In the genomic region with DNA sequence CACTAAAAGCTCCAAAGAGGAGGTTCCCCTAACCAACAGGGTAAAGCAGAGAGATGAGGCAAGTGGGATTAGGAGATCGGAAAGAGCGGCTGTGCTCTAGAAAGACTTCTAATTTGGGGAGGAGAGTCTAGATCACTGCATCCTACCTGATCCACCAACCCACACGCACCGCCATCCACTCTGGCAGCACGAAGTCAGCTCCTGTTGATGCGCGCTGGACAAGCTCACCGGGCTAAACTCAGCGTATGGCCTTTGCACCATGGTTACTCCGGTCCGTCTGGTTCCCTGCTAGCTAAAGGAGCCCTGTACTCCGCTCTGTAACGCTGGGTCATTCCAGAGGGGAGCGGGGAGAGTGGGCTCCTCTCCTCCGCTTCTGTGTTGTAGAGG, we compare ENCODE assay signal across 16 mouse cellular contexts. TPM values are rescaled to one million over a fixed set of nuclear protein-coding genes. Genes with fewer than 3 reads are reported as not detected.
DNase-seq lines count a peak whose midpoint lies in the region; ATAC-seq and TF ChIP-seq lines count a peak whose summit lies in the region.
"Had no signal": no experiment of that assay in that cellular context is flagged by ENCODE, and none has a peak within 500 bp of the region (broad histone marks: within the 10 kb centered on the region; RNA-seq: fewer than 3 reads in every experiment).

No protein-coding gene starts in this region.

- H3K36me3 ChIP-seq in stomach, embryonic 14.5 days (ENCODE audit: control insufficient read depth, insufficient read depth, low read length): no peaks in the 10 kb centered on the region
- H3K36me3 ChIP-seq in stomach, postnatal 0 days (ENCODE audit: control insufficient read depth, insufficient read depth, low read length): no peaks in the 10 kb centered on the region
- no peaks in the 10 kb centered on the region for H3K36me3 ChIP-seq in hindbrain, embryonic 12.5 days
- H3K36me3 ChIP-seq in midbrain, embryonic 12.5 days: no peaks in the 10 kb centered on the region
- H3K36me3 ChIP-seq: embryonic facial prominence, embryonic 13.5 days had no signal

- TF ChIP-seq CTCF in stomach, postnatal 0 days (IDR thresholded peaks at IDR 0.05; ENCODE audit: low read depth): no peak

- no peak for TF ChIP-seq EP300 in stomach, postnatal 0 days (optimal IDR thresholded peaks at IDR 0.05)

- H3K27me3 ChIP-seq in stomach, embryonic 14.5 days (ENCODE audit: control insufficient read depth, insufficient read depth, low read length): peaks cover 72% of the 10 kb centered on the region
- H3K27me3 ChIP-seq in stomach, postnatal 0 days (ENCODE audit: control insufficient read depth, insufficient read depth, low read length): peaks cover 34% of the 10 kb centered on the region
- peaks cover 95% of the 10 kb centered on the region for H3K27me3 ChIP-seq in hindbrain, embryonic 12.5 days
- H3K27me3 ChIP-seq in midbrain, embryonic 12.5 days: peaks cover 92% of the 10 kb centered on the region

- no peaks in the 10 kb centered on the region for H3K9me3 ChIP-seq in stomach, embryonic 14.5 days (ENCODE audit: control insufficient read depth, low read depth, low read length)
- no peaks in the 10 kb centered on the region for H3K9me3 ChIP-seq in stomach, postnatal 0 days (ENCODE audit: control insufficient read depth, low read length)
- no peaks in the 10 kb centered on the region for H3K9me3 ChIP-seq in hindbrain, embryonic 12.5 days (replicated peaks)
- H3K9me3 ChIP-seq in midbrain, embryonic 12.5 days: no peaks in the 10 kb centered on the region
- H3K9me3 ChIP-seq: embryonic facial prominence, embryonic 13.5 days had no signal

- no peak overlapping the region for H3K9ac ChIP-seq in stomach, embryonic 14.5 days (replicated peaks; ENCODE audit: low read depth, low read length)
- H3K9ac ChIP-seq in stomach, postnatal 0 days (ENCODE audit: low read length): no peak overlapping the region
- H3K9ac ChIP-seq in hindbrain, embryonic 12.5 days: peak overlapping the region; percentile 23; the same call in 1 of the 2 replicates
- H3K9ac ChIP-seq in midbrain, embryonic 12.5 days (replicated peaks): peak overlapping the region; percentile 31
- H3K9ac ChIP-seq: embryonic facial prominence, embryonic 13.5 days; lung, embryonic 14.5 days had no signal

- no peak for DNase-seq in stomach, postnatal 0 days (ENCODE audit: low spot score)
- no peak for DNase-seq in testis, postnatal 10 days (ENCODE audit: low spot score)
- DNase-seq in left cerebral cortex, postnatal 4 days: no peak
- DNase-seq in heart, adult 9 months (ENCODE audit: low spot score in 2 of 2): no peak
- DNase-seq: heart, adult 2 months; heart, postnatal 14 days; thymus, adult 18-20 months had no signal

- H3K4me1 ChIP-seq in stomach, embryonic 14.5 days (ENCODE audit: control insufficient read depth, insufficient read depth, low read length): no peaks in the 10 kb centered on the region
- no peaks in the 10 kb centered on the region for H3K4me1 ChIP-seq in stomach, postnatal 0 days (replicated peaks; ENCODE audit: control insufficient read depth, insufficient read depth)
- peaks cover 12% of the 10 kb centered on the region for H3K4me1 ChIP-seq in hindbrain, embryonic 12.5 days
- H3K4me1 ChIP-seq in midbrain, embryonic 12.5 days: peaks cover 30% of the 10 kb centered on the region; the same call in 1 of the 2 replicates

- no peak overlapping the region for H3K4me2 ChIP-seq in stomach, embryonic 14.5 days (replicated peaks; ENCODE audit: low read depth, low read length)
- no peak overlapping the region for H3K4me2 ChIP-seq in stomach, postnatal 0 days (replicated peaks; ENCODE audit: low read depth)
- H3K4me2 ChIP-seq in hindbrain, embryonic 12.5 days (replicated peaks): peak overlapping the region; percentile 38
- H3K4me2 ChIP-seq in midbrain, embryonic 12.5 days (replicated peaks): peak overlapping the region; percentile 50
- H3K4me2 ChIP-seq: lung, embryonic 14.5 days had no signal

- H3K4me3 ChIP-seq in stomach, embryonic 14.5 days (ENCODE audit: low read depth, low read length): no peak overlapping the region
- no peak overlapping the region for H3K4me3 ChIP-seq in stomach, postnatal 0 days (ENCODE audit: low read depth, low read length)
- peak overlapping the region; percentile 8; the same call in 1 of the 2 replicates for H3K4me3 ChIP-seq in hindbrain, embryonic 12.5 days
- peak overlapping the region; percentile 30; the same call in 1 of the 2 replicates for H3K4me3 ChIP-seq in midbrain, embryonic 12.5 days
- H3K4me3 ChIP-seq: heart, adult 2 months had no signal

- intact Hi-C loops in left cerebral cortex, postnatal 4 days (cut with DNase I): no loop called here

- WGBS in stomach, embryonic 14.5 days: 2% methylated on average over 15 of the region's 15 CpGs
- 4% methylated on average over 15 of the region's 15 CpGs for WGBS in stomach, postnatal 0 days
- WGBS in hindbrain, embryonic 12.5 days: under 1% methylated on average over 15 of the region's 15 CpGs
- WGBS in midbrain, embryonic 12.5 days: 3% methylated on average over 15 of the region's 15 CpGs

- H3K27ac ChIP-seq in stomach, embryonic 14.5 days (ENCODE audit: low read length): no peak overlapping the region
- no peak overlapping the region for H3K27ac ChIP-seq in stomach, postnatal 0 days (replicated peaks)
- no peak overlapping the region; the same call in 1 of the 2 replicates for H3K27ac ChIP-seq in hindbrain, embryonic 12.5 days
- peak overlapping the region; percentile 69 for H3K27ac ChIP-seq in midbrain, embryonic 12.5 days (replicated peaks)
- H3K27ac ChIP-seq: embryonic facial prominence, embryonic 13.5 days; heart, adult 2 months had no signal

- 0 out of 2 replicates have a peak, but pooled peaks have one; percentile 33 for ATAC-seq in stomach, embryonic 14.5 days (ENCODE audit: insufficient number of reproducible peaks, insufficient read depth, low FRiP score, low read depth)
- no peak for ATAC-seq in stomach, postnatal 0 days (ENCODE audit: low FRiP score, low TSS enrichment)
- no peak for ATAC-seq in hindbrain, embryonic 12.5 days (ENCODE audit: low FRiP score)
- 0 out of 2 replicates have a peak, but pooled peaks have one; percentile 20 for ATAC-seq in midbrain, embryonic 12.5 days (ENCODE audit: low FRiP score, low read depth)
- ATAC-seq: intestine, postnatal 0 days had no signal

RNA-seq across cellular contexts. Expression of a gene that starts 6.4 kb away (rescaled TPM):
- polyA plus RNA-seq in stomach, embryonic 14.5 days (2014; fragmentation: Nextera tagmentation; extraction: Ambion mirVana): not detected in 2 replicates
- not detected in 2 replicates for polyA plus RNA-seq in stomach, postnatal 0 days (2015; fragmentation: Nextera tagmentation; extraction: Ambion mirVana)
- 0.66 and 0.86 TPM in 2 replicates for polyA plus RNA-seq in hindbrain, embryonic 12.5 days (2016; fragmentation: Nextera tagmentation; extraction: Ambion mirVana)
- 1.5 and 2.1 TPM in 2 replicates for polyA plus RNA-seq in midbrain, embryonic 12.5 days (2016; fragmentation: Nextera tagmentation; extraction: Ambion mirVana)
- total RNA-seq in left cerebral cortex, postnatal 4 days (2021): not detected
- total RNA-seq: heart, postnatal 14 days; megakaryocyte-erythroid progenitor cell, adult 5-6 weeks had no signal
- polyA plus RNA-seq: embryonic facial prominence, embryonic 13.5 days; forebrain, embryonic 11.5 days; heart, adult 2 months; intestine, postnatal 0 days; lung, embryonic 14.5 days; neural tube, embryonic 14.5 days had no signal

Comparison
In these comparisons a context has a peak if more than half of its experiments do, and no peak if none do; other contexts are left out.
1. ATAC-seq: peak in stomach, embryonic 14.5 days (single experiment) and midbrain, embryonic 12.5 days (single experiment); none in stomach, postnatal 0 days (single experiment) and hindbrain, embryonic 12.5 days (single experiment).
2. H3K4me2 ChIP-seq: peak in hindbrain, embryonic 12.5 days (single experiment) and midbrain, embryonic 12.5 days (single experiment); none in stomach, embryonic 14.5 days (single experiment) and stomach, postnatal 0 days (single experiment).
3. H3K4me3 ChIP-seq: peak in hindbrain, embryonic 12.5 days (single experiment) and midbrain, embryonic 12.5 days (single experiment); none in stomach, embryonic 14.5 days (single experiment) and stomach, postnatal 0 days (single experiment).
4. H3K9ac ChIP-seq: peak in hindbrain, embryonic 12.5 days (single experiment) and midbrain, embryonic 12.5 days (single experiment); none in stomach, embryonic 14.5 days (single experiment) and stomach, postnatal 0 days (single experiment).